Mouse (Mus musculus): ENCODE data around the gene Lhx9.
A peak's percentile ranks its signal among the peaks of the same experiment; 100 is the strongest.

Lhx9 gene

DNA sequence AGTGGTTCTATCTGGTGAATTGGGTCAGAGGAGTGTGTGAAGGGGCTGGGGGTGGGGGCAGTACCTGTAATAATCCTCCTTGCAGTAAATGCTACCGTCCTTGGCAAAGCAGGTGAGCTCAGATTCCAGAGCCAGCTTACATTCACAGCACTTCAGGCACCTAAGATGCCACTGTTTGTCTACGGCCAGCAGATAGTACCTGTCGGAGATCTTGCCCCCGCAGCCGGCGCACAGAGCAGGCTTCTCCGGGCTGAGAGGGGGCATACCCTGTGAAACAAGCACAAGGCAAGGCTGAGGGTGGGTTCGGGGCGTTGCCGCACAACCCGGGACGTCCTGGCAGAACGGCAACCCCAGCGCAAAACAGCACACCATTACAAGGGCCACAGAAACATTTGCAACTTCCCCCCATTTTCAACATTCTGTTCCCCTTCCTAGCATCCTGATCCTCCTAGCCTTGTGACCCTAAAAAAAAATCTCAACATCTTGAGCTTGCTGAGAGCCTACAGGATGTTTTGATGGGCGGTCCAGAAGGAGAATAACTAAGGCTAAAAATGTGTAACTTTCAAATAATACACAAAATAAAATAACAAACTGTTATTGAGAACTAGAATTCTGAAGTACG is 8.5 kb downstream of the Lhx9 start:
- DNase-seq = peak; percentile 41 to 50

DNA sequence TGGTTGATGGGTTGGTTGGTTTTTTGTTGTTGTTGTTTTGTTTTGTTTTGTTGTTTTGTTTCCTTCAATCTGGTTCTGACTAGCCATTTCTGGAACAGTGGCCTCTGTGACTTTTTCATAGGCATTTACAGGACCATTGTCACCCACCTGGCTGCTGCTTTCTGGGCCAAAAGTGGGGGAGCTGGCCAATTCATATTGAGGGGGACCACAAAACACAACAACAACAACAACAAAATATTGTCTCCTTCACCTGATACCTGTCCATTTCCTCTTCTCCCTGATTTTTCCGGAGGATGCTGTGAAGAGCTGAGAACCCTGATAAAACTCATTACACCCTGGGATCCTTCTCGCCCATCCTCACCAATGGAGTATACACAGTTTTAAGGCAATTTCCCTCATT is 9.1 kb downstream of the Lhx9 start:
- DNase-seq = no peak

DNA sequence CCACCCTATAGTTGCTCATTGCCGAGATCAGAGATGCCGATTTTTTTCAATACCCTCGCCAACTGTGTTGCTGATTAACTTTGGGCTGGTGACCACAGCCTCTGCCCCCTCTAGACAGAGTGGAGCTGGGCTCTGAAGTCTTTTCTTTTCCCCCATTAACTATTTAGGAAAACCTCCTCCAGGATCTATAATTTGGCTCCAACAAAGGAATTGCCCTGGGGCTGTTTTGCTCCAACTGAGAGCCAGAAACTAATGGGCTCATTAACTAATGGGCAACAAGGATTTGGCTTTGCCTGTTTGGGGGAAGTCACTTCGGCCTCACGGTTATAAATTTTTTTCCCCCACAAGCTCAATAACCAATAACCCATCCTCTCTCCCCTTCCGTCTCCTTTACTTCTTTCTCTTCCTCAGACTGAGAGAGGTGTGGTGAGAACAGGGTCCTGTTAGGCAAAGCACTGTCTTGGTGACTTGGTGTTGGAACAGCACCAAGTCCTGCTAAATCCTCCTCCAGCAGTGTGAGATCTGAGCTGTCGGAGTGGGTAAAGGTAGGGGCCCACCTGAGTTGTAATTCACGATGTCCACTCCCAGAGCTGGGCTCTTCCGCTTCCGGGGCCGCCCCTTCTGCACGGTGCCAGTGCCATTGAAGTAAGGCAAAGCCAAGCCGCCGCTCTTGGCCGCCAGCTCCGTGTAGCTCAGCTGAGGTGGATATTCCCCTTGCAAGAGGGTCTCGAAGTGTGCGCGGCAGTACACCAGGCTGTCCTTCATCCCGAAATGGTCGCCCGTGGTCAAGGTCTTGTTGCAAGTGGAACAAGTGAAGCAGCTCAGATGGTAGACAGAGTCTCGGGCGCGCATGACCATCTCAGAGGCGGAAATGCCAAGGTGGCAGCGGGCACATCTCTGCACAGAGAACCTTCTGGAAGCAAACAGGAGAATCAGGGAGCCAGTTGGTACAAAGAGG is 10.3 kb downstream of the Lhx9 start:
- DNase-seq = peak; percentile 29 to 48

DNA sequence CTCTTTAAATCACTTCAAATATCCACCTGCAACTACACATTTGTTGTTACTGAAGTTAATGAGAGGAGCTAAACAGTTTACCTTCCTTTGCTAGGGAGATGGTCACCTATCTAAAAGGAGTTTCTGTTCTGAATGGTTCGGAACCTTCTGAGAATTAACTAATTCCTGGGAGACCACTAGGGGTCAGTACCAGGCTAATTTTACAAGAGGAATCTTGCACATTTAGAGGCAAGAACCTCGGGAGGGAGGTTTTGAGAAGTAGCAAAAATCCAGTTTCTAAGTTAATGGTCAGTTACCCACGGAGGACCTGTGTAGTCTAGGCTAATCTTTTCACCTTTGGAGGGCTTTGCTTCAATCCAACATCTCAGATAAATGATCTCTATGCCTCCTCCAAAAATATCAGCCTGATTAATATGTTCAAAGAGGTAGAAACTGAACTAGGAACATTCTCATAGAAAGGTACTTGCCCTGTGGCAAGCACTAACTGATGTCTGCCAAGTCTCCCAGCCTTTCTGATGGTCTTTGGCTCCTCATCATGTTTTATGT is 12.9 kb downstream of the Lhx9 start:
- DNase-seq = peak; percentile 34 to 38

DNA sequence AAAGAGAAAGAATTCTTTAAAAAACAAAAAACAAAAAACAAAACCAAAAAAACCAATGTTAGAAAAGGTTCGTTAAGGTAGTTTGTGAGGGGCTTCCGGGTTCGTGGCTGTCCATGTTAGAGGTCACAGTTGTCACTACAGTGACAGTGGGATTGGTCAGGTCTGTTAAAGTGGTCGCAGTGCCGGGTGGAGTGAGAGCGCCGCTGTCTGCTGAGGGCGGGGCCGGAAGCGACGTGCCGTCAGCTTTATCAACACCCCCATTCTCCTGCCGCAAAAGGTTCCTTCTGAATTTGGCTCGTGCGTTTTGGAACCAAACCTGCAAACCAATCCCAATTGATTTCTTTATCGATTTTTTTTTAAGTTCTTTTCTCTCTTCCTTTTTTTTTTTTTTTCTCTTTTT is 17.1 kb downstream of the Lhx9 start:
- DNase-seq = peak; percentile 38 to 47

DNA sequence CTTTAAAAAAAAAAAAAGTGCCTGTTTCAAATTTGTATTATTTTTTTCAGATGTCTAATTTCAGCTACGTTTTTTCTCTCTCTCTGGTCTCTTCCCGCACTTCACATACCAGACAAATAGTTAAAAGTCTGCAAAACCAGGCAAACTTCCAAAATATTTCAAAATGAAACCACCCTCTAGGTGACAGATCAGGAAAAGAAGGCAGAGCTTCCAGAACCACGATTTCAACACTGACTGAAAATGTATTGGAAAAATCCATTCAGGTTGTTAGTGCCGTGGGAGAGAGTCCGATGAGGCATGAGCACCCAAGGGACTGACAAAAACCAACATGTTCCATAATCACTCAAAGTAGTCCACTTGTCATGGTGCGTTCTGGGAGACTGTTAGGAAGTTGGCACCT is 21.5 kb downstream of the Lhx9 start:
- DNase-seq = no peak

DNA sequence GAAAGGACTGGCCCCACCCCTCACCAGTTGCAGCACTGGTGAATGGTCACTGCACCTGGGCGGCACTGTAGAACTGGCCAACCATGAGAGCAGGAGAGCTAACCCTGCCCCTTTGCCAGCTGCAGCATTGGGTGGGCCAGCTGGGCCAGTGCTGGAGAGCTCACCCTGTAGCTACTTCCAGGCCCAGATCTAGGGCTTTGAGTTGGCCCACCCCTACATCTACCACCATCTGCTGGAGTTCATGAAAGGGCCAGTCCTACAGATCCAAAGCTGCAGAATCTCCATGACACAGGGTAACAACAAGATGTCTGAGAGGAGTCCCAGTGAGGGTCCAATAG is 25.4 kb downstream of the Lhx9 start:
- DNase-seq = no peak

DNA sequence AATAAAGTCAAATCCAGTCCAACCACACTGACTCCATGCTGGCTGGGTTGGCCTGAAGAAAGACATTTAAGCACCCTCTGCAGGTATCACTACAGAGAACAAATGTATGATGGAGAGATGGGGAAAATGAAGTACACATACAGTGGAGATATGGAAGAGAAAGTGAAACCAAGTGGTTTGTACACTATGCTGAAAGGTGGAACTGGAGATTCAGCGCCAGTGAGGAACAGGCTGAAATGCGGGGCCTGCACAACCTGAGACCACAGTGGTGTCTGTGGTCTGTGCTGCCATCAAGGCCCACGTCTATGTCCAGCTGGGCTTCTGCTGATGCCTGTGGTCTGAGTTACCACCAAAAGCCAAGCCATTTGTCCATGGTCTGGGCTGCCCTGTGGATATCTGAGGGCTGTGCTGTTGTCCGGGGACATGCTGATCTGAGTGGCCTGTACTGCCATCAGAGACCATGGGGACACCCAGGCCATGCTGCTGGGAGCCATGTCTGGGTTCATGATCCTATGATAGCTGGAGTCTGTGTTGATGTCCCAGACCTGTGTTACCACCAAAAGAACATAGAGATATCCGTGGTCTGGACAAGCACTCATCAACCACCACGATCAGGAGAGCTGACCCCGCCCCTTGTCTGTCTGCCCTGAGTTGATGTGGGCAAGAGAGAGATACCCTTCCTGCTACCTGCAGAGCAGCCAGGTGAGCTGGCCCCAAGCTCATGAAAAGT is 26.0 kb downstream of the Lhx9 start:
- DNase-seq = no peak

DNA sequence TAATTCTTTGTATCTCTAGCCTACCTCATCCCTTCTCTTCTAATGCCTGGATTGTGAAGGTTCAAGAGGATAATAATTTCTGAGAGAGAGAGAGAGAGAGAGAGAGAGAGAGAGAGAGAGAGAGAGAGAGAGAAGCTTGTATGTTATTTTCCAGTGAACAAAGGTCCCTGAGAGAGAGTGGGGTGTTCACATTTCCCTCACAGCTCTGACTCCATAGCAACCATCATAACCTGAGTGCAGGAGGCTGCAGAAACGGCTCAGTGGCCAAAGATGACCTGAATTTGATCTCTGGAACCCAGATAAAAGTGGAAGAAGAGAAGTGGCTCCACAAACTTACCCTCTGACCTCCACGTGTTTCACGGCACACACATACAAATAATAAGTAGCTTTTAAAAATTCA is 46.6 kb downstream of the Lhx9 start:
- DNase-seq = no peak

DNA sequence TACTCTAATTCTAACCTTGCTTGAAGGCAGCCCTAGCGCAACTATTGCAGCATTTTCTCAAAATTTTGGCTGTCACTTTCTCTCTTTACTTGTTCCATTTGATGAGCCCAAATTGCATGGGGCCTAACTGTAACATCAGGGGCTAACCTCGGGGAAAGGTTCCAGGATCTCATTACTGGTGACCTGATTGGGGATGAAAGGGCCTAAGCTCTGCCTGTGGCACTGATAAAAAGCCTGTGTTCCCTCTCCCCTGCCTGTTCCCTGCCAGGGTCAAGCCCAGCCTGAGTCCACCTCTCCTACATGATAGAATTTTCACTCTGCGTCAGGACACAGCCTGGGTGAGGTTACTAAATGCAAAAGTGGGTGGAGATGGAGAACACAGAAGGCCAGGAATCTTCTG is 47.1 kb downstream of the Lhx9 start:
- no peak for DNase-seq

DNA sequence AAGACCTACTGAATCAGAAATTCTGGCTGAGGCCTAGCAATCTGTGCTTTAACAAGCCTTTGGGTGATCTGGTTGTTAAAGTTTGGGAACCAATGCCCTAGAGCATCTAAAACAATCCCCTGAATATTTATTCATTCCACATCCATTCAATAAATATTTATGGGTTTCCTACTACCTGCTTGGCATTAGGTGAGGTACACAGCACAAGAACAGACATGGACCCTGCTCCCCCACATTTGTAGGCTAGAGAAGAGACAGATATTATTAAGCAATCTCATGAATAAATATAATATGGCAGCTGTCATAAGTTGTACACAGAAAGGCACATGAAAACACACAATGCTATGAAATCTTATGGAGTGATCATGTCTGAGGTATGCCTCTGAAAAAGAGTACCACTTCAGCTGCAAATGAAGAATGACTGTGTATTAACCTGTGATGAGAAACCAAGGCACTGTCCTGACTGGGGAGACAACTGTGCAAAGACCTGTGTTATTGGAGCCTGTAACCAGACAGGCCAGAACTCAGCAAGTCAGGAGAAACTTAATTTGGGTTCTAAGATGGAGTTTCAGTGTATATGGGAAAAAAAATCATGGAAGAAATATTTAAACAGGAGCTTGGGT is 48.6 kb downstream of the Lhx9 start:
- no peak for DNase-seq

DNA sequence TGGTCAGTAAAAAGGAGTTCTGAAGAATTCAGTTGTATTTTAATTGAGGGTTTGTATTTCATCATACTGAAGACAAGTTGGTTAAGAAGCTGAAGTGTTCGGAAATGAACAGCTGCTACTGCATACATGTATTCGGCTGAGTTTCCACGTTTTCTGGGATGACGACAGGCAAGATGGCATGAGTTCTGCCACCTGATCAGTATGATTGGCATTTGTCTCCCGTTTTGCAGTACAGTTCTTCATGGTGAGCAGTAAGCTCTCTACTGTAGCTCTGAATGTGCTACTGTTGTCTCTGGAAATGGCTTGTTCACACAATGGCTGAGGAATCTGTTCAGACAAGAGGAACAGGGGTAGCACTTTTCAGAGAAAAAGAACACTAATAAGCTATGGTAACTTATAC is 50.3 kb downstream of the Lhx9 start:
- no peak for DNase-seq

DNA sequence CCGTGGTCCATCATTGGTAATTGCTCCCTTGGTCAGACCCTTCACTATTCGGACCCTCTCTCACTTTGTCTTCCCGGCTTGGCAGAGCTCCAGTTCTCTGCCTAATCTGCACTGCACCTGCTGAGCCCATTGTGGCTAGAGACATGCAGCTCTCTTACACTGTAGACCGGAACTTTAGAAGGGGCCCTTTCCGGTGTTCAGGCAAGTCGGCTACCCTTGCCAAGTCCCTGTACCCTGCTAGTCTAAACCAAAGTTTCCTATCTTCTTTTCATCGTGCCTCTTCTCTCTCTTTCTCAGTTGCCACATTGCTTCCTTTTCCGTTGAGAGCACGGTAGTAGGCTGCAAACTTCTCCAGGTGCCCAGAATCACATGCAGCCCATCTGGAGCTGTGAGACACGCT is 62.5 kb downstream of the Lhx9 start:
- DNase-seq = peak; percentile 3 to 5

DNA sequence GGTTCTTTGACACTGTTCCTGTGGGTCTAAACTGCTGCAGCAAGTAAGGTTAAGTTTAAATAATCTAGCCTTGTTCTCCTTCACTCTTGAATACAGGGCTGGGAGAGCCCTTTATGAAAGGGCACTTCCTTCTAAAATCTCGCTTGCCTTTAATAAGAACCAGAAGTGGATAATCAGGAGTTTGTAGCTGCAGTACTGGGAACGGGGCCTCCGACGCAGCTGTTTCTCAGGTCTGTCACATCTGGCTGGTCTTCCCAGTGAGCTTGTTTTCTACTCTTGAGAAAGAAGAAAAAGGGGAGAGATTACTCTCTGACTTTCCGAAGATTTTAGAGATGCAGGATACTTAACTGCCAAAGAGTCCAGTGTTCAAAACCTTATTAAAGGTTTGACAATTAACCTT is 64.4 kb downstream of the Lhx9 start:
- DNase-seq = no peak
